Mouse (Mus musculus): ENCODE results near the gene Tcirg1.
A peak's percentile ranks its signal among the peaks of the same experiment; 100 is the strongest.

Gene Tcirg1

GRCm38 (mm10) chr19:3906795-3907786 lies at the start of gene Tcirg1:
Gene Tcirg1, minus strand, starts transcription at chr19:3907133.
- peak; percentile 85 to 91 for DNase-seq

DNA sequence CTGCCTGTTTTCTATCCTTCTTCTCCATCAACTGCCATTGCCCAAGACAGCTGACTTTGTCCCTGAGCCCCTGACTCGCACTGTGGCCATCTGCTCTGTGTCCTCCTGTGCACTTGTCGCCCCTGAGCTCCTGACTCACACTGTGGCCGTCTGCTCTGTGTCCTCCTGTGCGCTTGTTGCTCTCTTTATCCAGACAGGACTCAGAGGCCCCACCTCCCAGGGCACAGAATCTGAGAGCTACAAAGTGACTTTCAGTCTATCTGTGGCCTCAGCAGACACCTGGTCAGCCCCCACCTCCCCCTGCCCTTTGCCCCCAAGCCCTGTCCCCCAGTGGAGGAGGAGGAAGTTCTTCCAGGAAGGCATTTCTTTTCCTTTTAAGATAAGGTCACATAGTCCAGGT lies 48.9 kb upstream of the Tcirg1 start:
- DNase-seq: no peak

DNA sequence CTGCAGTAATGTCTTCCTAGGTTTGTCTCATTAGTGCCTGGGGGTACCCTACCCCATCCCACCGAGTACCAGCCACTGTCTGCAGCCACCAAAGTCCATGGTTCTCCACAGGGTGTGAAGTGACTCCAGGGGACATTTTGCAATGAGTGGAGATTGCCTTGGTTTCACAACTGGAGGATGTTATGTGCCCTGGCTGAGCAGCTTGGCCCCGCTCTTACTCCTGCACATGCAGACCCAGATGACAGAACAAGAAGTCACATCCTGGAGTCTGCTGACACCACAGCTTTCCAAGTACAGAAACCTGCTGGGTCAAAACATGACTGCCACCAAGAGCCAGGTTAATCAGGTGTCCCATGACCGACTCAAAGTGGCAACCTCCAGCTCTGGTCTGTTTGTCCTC lies 48.1 kb upstream of the Tcirg1 start:
- DNase-seq: no peak

DNA sequence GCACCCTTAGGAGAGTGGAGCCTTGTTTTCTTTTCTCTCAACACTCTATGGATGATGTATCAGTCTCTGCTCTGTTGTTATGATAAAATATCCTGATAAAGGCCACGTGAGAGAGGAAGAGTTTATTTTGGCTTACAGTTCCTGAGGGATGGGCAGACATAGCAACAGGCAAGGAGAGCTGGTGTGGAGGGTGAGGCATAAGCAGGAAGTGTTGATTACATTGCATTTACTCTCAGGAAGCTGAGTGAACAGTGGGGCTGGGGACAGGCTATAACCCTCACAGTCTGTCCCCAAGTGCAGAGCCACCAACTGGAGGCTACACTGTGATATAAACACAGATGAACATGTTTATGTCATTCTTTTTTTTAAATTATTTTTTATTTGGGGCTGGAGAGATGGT lies 45.2 kb upstream of the Tcirg1 start:
- DNase-seq: no peak

DNA sequence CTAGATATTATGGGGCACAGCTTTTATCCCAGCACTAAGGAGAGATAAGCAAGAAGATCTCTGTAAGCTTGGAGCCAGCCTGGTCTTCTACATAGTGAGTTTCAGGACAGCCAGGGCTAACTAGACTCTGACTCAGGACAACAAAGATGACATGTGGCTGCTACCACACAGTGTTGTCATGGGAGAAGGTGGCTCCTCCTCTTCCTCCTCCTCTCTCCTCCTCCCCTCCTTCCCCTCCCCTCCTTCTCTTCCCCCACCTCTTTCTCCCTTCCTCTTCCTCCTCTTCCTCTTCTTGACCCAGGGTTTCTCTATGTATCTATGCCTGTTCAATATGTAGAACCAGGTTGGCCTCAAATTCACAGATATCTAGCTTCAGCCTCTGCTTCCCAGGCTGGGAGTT lies 44.5 kb upstream of the Tcirg1 start:
- DNase-seq: no peak

- DNase-seq: no peak
These were observed 43.4 kb upstream of the Tcirg1 start for GRCm38 (mm10) chr19:3950331-3950730.

DNA sequence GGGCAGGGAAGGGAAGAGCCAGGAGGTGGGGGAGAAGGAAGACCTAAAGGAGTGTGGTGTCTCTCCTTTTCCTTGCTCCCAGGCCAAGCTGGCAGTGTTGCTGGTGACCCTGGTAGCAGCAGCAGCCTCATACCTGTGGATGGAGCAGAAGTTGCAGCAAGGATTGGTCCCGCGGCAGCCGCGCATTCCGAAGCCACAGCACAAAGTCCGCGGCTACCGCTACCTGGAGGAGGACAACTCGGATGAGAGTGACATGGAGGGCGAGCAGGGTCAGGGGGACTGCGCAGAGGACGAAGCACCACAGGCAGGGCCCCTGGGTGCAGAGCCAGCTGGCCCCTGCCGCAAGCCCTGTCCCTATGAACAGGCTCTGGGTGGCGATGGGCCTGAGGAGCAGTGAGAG lies 41.6 kb upstream of the Tcirg1 start:
- no peak for DNase-seq

GRCm38 (mm10) chr19:3947813-3948212 lies 40.9 kb upstream of the Tcirg1 start:
- DNase-seq: no peak

- DNase-seq: peak; percentile 79 to 84
These were observed 39.8 kb upstream of the Tcirg1 start for GRCm38 (mm10) chr19:3946715-3947114.

GRCm38 (mm10) chr19:3945872-3946564 lies 39.1 kb upstream of the Tcirg1 start:
- DNase-seq: peak; percentile 62 to 71

- DNase-seq: peak; percentile 57 to 66
These were observed 36.2 kb upstream of the Tcirg1 start for GRCm38 (mm10) chr19:3942986-3943735.

GRCm38 (mm10) chr19:3942315-3942714 lies 35.4 kb upstream of the Tcirg1 start:
- DNase-seq: no peak

DNA sequence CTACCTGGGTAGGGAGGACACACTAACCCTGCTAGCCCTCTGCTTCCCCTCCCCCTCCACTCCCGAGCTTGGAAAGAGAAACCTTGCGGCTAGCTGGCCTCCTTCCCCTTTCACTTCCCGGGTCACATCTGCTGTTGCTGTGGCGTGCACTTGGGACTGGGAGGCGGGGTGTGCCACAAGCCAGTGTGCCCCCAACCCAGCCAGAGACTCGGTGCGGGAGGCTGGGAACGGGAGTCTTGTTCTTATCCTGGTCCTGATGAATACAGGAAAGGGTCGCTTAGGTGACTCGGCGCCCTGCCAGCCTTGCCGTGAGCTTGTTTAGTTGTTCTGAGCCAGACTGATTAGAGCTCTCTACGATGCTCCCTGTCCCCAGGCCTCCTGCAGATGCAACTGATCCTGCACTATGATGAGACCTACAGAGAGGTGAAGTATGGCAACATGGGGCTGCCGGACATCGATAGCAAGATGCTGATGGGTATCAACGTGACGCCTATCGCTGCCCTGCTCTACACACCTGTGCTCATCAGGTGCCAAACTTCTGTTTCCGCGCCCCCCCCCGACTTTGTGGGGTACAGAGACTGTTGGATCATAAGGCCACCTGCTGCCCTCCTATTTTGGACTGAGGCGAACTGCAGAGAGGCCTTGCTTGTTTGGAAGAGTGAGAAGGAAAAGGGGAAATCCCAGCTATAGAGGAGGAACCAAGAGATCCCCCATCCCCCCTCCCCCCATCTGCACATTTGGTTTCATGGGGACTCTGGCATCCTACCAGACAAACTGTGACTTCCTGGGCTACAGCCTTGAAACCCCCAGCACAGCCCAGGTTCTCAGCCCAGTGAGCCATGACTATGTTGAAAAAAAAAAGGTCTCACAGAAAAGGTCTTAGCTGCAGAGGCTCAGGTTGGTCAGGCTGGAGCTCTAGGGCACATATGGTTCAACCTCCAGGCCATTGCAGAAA lies 29.2 kb upstream of the Tcirg1 start:
- DNase-seq: peak; percentile 69 to 78

GRCm38 (mm10) chr19:3935032-3935895 lies 28.3 kb upstream of the Tcirg1 start, which contains the start of gene Unc93b1:
Gene Unc93b1, plus strand, starts transcription at chr19:3935186.
- peak; percentile 73 to 84 for DNase-seq

GRCm38 (mm10) chr19:3931716-3932115 lies 24.8 kb upstream of the Tcirg1 start:
- no peak for DNase-seq

GRCm38 (mm10) chr19:3930262-3931057 lies 23.5 kb upstream of the Tcirg1 start:
- no peak for DNase-seq

- peak; percentile 80 to 88 for DNase-seq
These were observed 22.4 kb upstream of the Tcirg1 start, which contains the start of gene Aldh3b1 for GRCm38 (mm10) chr19:3929211-3929941. Gene Aldh3b1, minus strand, starts transcription at chr19:3929808.

DNA sequence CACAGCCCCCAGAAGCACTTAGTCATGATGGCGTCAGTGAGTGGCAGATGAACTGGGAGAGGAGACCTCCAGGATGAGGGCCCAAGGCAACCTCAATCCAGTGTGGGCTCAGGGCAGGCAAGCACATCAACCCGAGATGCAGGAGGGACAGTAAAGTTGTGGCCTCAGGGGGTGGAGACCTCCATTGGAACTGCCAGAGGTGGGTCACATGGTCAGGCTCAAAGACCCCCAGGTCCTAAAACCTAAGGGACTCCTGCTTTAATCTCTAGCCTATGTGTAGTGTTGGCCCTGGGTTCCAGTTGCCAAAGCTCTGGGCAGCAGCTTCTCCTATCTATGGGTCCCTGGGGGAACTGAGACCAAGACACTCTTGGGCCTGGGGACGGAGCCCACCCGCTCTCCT lies 21.8 kb upstream of the Tcirg1 start:
- DNase-seq: no peak

GRCm38 (mm10) chr19:3927989-3928388 lies 21.1 kb upstream of the Tcirg1 start:
- no peak for DNase-seq

All from kidney, postnatal 4 days (tissue).